Mouse (Mus musculus) heart, postnatal 0 days (tissue): ENCODE measurements around the gene Grb2.
"Not testable (repeated sequence)": the region's sequence is repeated elsewhere in the genome, so short reads cannot be mapped to it uniquely, and the experiment has no call there.

ENCODE experiments used
- CTCF ChIP-seq: IDR thresholded peaks from 2 replicates; pipeline ENCODE4 v1.5.1; 2016; ENCODE audit warnings: antibody characterized with exemption, control low read depth, low read depth
- EP300 ChIP-seq: IDR thresholded peaks from 2 replicates; pipeline ENCODE4 v1.6.1; 2016; ENCODE audit warnings: antibody characterized with exemption, low read depth

DNA sequence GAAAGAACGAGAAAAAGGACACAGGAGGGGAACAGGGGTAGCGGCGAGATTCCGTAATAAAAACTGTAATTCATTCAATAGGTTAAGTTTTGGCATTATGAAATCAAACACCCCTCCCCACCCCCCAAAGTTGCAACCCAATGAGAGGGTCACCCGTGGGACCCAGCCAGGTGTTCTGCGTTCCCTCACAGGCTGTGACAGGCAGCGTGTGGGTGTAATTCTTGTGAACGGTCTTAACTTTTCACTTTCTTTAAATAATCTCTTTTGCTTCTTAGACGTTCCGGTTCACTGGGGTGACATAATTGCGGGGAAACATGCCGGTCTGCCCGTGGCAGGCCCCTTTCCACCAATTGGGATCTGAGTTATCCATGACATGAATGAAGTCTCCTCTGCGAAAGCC lies 62.9 kb downstream of the Grb2 start:
- not testable (repeated sequence) for TF ChIP-seq CTCF, EP300
